Mouse (Mus musculus) urinary bladder, adult 18-20 months (tissue): Measurements from ENCODE around the gene Smcr8.

ENCODE experiments used
- DNase-seq, 2 experiments: peaks; one replicate each; pipeline ENCODE4 v3.0.0; 2022; ENCODE audit warnings: low spot score in 2 of 2, mixed read lengths in 2 of 2

The Smcr8 gene

GRCm38 (mm10) chr11:60776829-60777740 is at the start of gene Smcr8, which contains the start of gene Top3a:
Gene Smcr8, plus strand, starts transcription at chr11:60777524.
Gene Top3a, minus strand, starts transcription at chr11:60777365.
- peak; percentile 77 to 80 for DNase-seq

- peak; percentile 92 to 93 for DNase-seq
These were observed 49.0 kb upstream of the Smcr8 start, which contains the start of gene Mief2 for GRCm38 (mm10) chr11:60728260-60728761. Gene Mief2, plus strand, starts transcription at chr11:60728398.

GRCm38 (mm10) chr11:60729217-60729641 is 48.1 kb upstream of the Smcr8 start:
- DNase-seq = no peak

GRCm38 (mm10) chr11:60730169-60730568 is 47.2 kb upstream of the Smcr8 start:
- no peak for DNase-seq

- DNase-seq = no peak
These were observed 46.1 kb upstream of the Smcr8 start for GRCm38 (mm10) chr11:60731251-60731650.

GRCm38 (mm10) chr11:60734206-60734605 is 43.1 kb upstream of the Smcr8 start:
- no peak for DNase-seq

- no peak for DNase-seq
These were observed 42.1 kb upstream of the Smcr8 start for GRCm38 (mm10) chr11:60735191-60735590.

GRCm38 (mm10) chr11:60736491-60736890 is 40.8 kb upstream of the Smcr8 start:
- no peak for DNase-seq

- DNase-seq = no peak
These were observed 39.9 kb upstream of the Smcr8 start for GRCm38 (mm10) chr11:60737450-60737849.

- no peak for DNase-seq
These were observed 37.0 kb upstream of the Smcr8 start for GRCm38 (mm10) chr11:60740321-60740720.

- DNase-seq = no peak
These were observed 21.8 kb upstream of the Smcr8 start for GRCm38 (mm10) chr11:60755570-60755969.

GRCm38 (mm10) chr11:60761681-60762080 is 15.6 kb upstream of the Smcr8 start:
- no peak for DNase-seq

- no peak for DNase-seq
These were observed 10.4 kb upstream of the Smcr8 start for GRCm38 (mm10) chr11:60766969-60767368.

- DNase-seq = no peak
These were observed 8.0 kb upstream of the Smcr8 start for GRCm38 (mm10) chr11:60769322-60769721.

GRCm38 (mm10) chr11:60770776-60771175 is 6.5 kb upstream of the Smcr8 start:
- no peak for DNase-seq

- DNase-seq = no peak
These were observed 5.2 kb upstream of the Smcr8 start for GRCm38 (mm10) chr11:60772161-60772560.

- no peak for DNase-seq
These were observed 3.1 kb upstream of the Smcr8 start for GRCm38 (mm10) chr11:60774158-60774689.

- no peak for DNase-seq
These were observed 2.5 kb upstream of the Smcr8 start for GRCm38 (mm10) chr11:60774841-60775240.

GRCm38 (mm10) chr11:60775578-60775977 is 1.7 kb upstream of the Smcr8 start:
- no peak for DNase-seq

GRCm38 (mm10) chr11:60776107-60776828 is 1.1 kb upstream of the Smcr8 start:
- DNase-seq = peak in 1 of 2 experiments; percentile 62

GRCm38 (mm10) chr11:60777801-60778370 is 562 bp downstream of the Smcr8 start:
- no peak for DNase-seq
